Mouse (Mus musculus): ENCODE data around the gene Olfr479. TPM values are rescaled to one million over a fixed set of nuclear protein-coding genes. Genes with fewer than 3 reads are reported as not detected.

The Olfr479 gene
- polyA plus RNA-seq (2012; fragmentation: generic; extraction: Trizol) = not detected

GRCm38 (mm10) chr7:108050393-108050792, at the start of gene Olfr479:
Gene Olfr479, plus strand, starts transcription at chr7:108050693.

GRCm38 (mm10) chr7:108033889-108034288, 16.6 kb upstream of the Olfr479 start, which contains the start of gene Olfr478:
Gene Olfr478, minus strand, starts transcription at chr7:108033989.

GRCm38 (mm10) chr7:108067246-108067645, 16.8 kb downstream of the Olfr479 start, which contains the start of gene Olfr480:
Gene Olfr480, minus strand, starts transcription at chr7:108067346.

GRCm38 (mm10) chr7:108079555-108079954, 29.1 kb downstream of the Olfr479 start, which contains the start of gene Olfr481:
Gene Olfr481, plus strand, starts transcription at chr7:108079855.

GRCm38 (mm10) chr7:108097486-108097885, 47.0 kb downstream of the Olfr479 start, which contains the start of gene Olfr482:
Gene Olfr482, minus strand, starts transcription at chr7:108097586.

GRCm38 (mm10) chr7:108100549-108100948, 50.1 kb downstream of the Olfr479 start, which contains the start of gene Olfr483:
Gene Olfr483, plus strand, starts transcription at chr7:108100849.

Other genes starting within 250 kb of the Olfr479 start
- under 1 TPM in 1 of 2 experiments, not detected in 1; 0.02 TPM for gene Ovch2, start 249.5 kb upstream of the Olfr479 start, polyA plus RNA-seq (2012; fragmentation: generic; extraction: Trizol)
- not detected for gene Olfr467, start 238.4 kb upstream of the Olfr479 start, polyA plus RNA-seq (2012; fragmentation: generic; extraction: Trizol)
- not detected for gene Olfr469, start 225.2 kb upstream of the Olfr479 start, polyA plus RNA-seq (2012; fragmentation: generic; extraction: Trizol)
- gene Olfr470, start 203.2 kb upstream of the Olfr479 start, polyA plus RNA-seq (2012; fragmentation: generic; extraction: Trizol) = not detected
- gene Olfr472, start 152.8 kb upstream of the Olfr479 start, polyA plus RNA-seq (2012; fragmentation: generic; extraction: Trizol) = not detected
- gene Olfr473, start 120.2 kb upstream of the Olfr479 start, polyA plus RNA-seq (2012; fragmentation: generic; extraction: Trizol) = not detected
- not detected for gene Olfr474, start 96.0 kb upstream of the Olfr479 start, polyA plus RNA-seq (2012; fragmentation: generic; extraction: Trizol)
- not detected for gene Olfr476, start 85.9 kb upstream of the Olfr479 start, polyA plus RNA-seq (2012; fragmentation: generic; extraction: Trizol)
- not detected for gene Olfr477, start 64.0 kb upstream of the Olfr479 start, polyA plus RNA-seq (2012; fragmentation: generic; extraction: Trizol)
- gene Olfr478, start 16.7 kb upstream of the Olfr479 start, polyA plus RNA-seq (2012; fragmentation: generic; extraction: Trizol) = not detected
- gene Olfr480, start 16.7 kb downstream of the Olfr479 start, polyA plus RNA-seq (2012; fragmentation: generic; extraction: Trizol) = not detected
- not detected for gene Olfr481, start 29.2 kb downstream of the Olfr479 start, polyA plus RNA-seq (2012; fragmentation: generic; extraction: Trizol)
- under 1 TPM in 1 of 2 experiments, not detected in 1; 0.02 TPM for gene Olfr482, start 46.9 kb downstream of the Olfr479 start, polyA plus RNA-seq (2012; fragmentation: generic; extraction: Trizol)
- gene Olfr483, start 50.2 kb downstream of the Olfr479 start, polyA plus RNA-seq (2012; fragmentation: generic; extraction: Trizol) = not detected
- gene Olfr484, start 76.8 kb downstream of the Olfr479 start, polyA plus RNA-seq (2012; fragmentation: generic; extraction: Trizol) = not detected
- gene Olfr485, start 109.2 kb downstream of the Olfr479 start, polyA plus RNA-seq (2012; fragmentation: generic; extraction: Trizol) = not detected
- gene Olfr486, start 122.0 kb downstream of the Olfr479 start, polyA plus RNA-seq (2012; fragmentation: generic; extraction: Trizol) = not detected
- gene Olfr487, start 163.9 kb downstream of the Olfr479 start, polyA plus RNA-seq (2012; fragmentation: generic; extraction: Trizol) = not detected
- gene Olfr488, start 207.7 kb downstream of the Olfr479 start, polyA plus RNA-seq (2012; fragmentation: generic; extraction: Trizol) = not detected
- gene Olfr490, start 238.2 kb downstream of the Olfr479 start, polyA plus RNA-seq (2012; fragmentation: generic; extraction: Trizol) = not detected

Measured in C3H10T1/2 (cell line).